Mouse (Mus musculus) CH12.LX (cell line): ENCODE measurements around the gene Ascc1. TPM values are rescaled to one million over a fixed set of nuclear protein-coding genes. Genes with fewer than 3 reads are reported as not detected.

ENCODE experiments used
- DNase-seq: peaks from one replicate; pipeline ENCODE4 v3.0.0-alpha.2; 2013; ENCODE audit errors: extremely low read depth
- H3K27ac ChIP-seq: 2 replicates; pipeline ENCODE4 v1.5.1; 2012; ENCODE audit warnings: low read depth, mild to moderate bottlenecking, control low read depth, moderate library complexity; ENCODE audit not compliant: insufficient read depth
- H3K27me3 ChIP-seq: replicated peaks from 2 replicates; pipeline ENCODE3; 2012; ENCODE audit warnings: inconsistent platforms
- H3K36me3 ChIP-seq, 2 experiments: replicated peaks in 1 of 2; 2 replicates each; pipeline versions ENCODE3 to v1.6.1; 2012; ENCODE audit warnings: inconsistent platforms in 1 of 2, low read length in 1 of 2, mild to moderate bottlenecking in 1 of 2, mixed read lengths in 1 of 2, moderate library complexity in 1 of 2; ENCODE audit not compliant: control insufficient read depth in 1 of 2, insufficient read depth in 1 of 2
- H3K4me1 ChIP-seq, 2 experiments: 2 replicates each; pipeline ENCODE4 v1.6.1; 2012; ENCODE audit warnings: inconsistent platforms in 1 of 2, moderate library complexity in 1 of 2; ENCODE audit not compliant: insufficient read depth in 2 of 2, control insufficient read depth in 1 of 2
- H3K4me2 ChIP-seq: 2 replicates; pipeline ENCODE4 v1.6.1; 2012; ENCODE audit warnings: low read depth, mild to moderate bottlenecking, control low read depth; ENCODE audit not compliant: poor library complexity, insufficient read depth, severe bottlenecking
- H3K4me3 ChIP-seq, 3 experiments: fragments of 150-350 bp in 1 of 3; sonication (generic) in 1 of 3; replicated peaks in 1 of 3; 2 replicates each; pipeline versions ENCODE3 to v1.5.1; 2011 to 2012; ENCODE audit warnings: low read depth in 2 of 3, low read length in 2 of 3, mild to moderate bottlenecking in 2 of 3, moderate library complexity in 2 of 3, control low read depth in 1 of 3, improper control_type of control experiment in 1 of 3, inconsistent platforms in 1 of 3, mixed read lengths in 1 of 3; ENCODE audit not compliant: poor library complexity in 1 of 3
- H3K79me2 ChIP-seq: replicated peaks from 2 replicates; pipeline ENCODE4 v1.6.1; 2012; ENCODE audit warnings: mild to moderate bottlenecking, moderate library complexity; ENCODE audit not compliant: control insufficient read depth, poor library complexity, insufficient read depth, severe bottlenecking; ENCODE audit errors: extremely low read depth
- H3K9ac ChIP-seq: 2 replicates; pipeline ENCODE4 v1.6.1; 2012; ENCODE audit warnings: low read depth, mild to moderate bottlenecking, control low read depth, moderate library complexity; ENCODE audit not compliant: insufficient read depth
- H3K9me3 ChIP-seq: replicated peaks from 2 replicates; pipeline ENCODE3; 2012; ENCODE audit warnings: low read length, inconsistent platforms, mixed read lengths
- BHLHE40 ChIP-seq: IDR thresholded peaks from 2 replicates; pipeline ENCODE4 v1.6.1; 2011; ENCODE audit warnings: mild to moderate bottlenecking, low read depth, low read length, improper control_type of control experiment
- ELF1 ChIP-seq: IDR thresholded peaks from 2 replicates; pipeline ENCODE4 v1.6.1; 2014; ENCODE audit warnings: low read depth, mild to moderate bottlenecking, inconsistent platforms, low read length, improper control_type of control experiment
- GABPA ChIP-seq: IDR thresholded peaks from 2 replicates; pipeline ENCODE4 v1.6.1; 2012; ENCODE audit warnings: low read depth, low read length, improper control_type of control experiment, inconsistent platforms; ENCODE audit not compliant: insufficient replicate concordance
- IRF4 ChIP-seq: IDR thresholded peaks from 2 replicates; pipeline ENCODE4 v1.6.1; 2014; ENCODE audit warnings: low read depth, mild to moderate bottlenecking, inconsistent platforms, low read length, improper control_type of control experiment
- JUND ChIP-seq: conservative IDR thresholded peaks from 2 replicates; pipeline ENCODE4 v1.6.1; 2011; ENCODE audit warnings: low read depth, low read length, improper control_type of control experiment
- MAFK ChIP-seq: IDR thresholded peaks from 2 replicates; pipeline ENCODE4 v1.6.1; 2011; ENCODE audit warnings: low read length, improper control_type of control experiment; ENCODE audit not compliant: insufficient replicate concordance
- MAX ChIP-seq: IDR thresholded peaks from 2 replicates; pipeline ENCODE4 v1.6.1; 2011; ENCODE audit warnings: low read length, improper control_type of control experiment
- MAZ ChIP-seq: IDR thresholded peaks from 2 replicates; pipeline ENCODE4 v1.6.1; 2012; ENCODE audit warnings: low read depth, mild to moderate bottlenecking, inconsistent platforms, low read length, improper control_type of control experiment, moderate library complexity
- MXI1 ChIP-seq: IDR thresholded peaks from 2 replicates; pipeline ENCODE4 v1.6.1; 2011; ENCODE audit warnings: mild to moderate bottlenecking, low read depth, low read length, improper control_type of control experiment
- MYC ChIP-seq: IDR thresholded peaks from 2 replicates; pipeline ENCODE4 v1.6.1; 2011; ENCODE audit warnings: low read depth, mild to moderate bottlenecking, improper control_type of control experiment, low read length
- NELFE ChIP-seq: IDR thresholded peaks from 2 replicates; pipeline ENCODE4 v1.6.1; 2011; ENCODE audit warnings: low read depth, low read length, improper control_type of control experiment
- POLR2A ChIP-seq: IDR thresholded peaks from 2 replicates; pipeline ENCODE4 v1.6.1; 2011; ENCODE audit warnings: low read depth, mild to moderate bottlenecking, improper control_type of control experiment, low read length
- RAD21 ChIP-seq: IDR thresholded peaks from 2 replicates; pipeline ENCODE4 v1.6.1; 2011; ENCODE audit warnings: low read depth, mild to moderate bottlenecking, low read length, improper control_type of control experiment, moderate library complexity
- TCF12 ChIP-seq: IDR thresholded peaks from 2 replicates; pipeline ENCODE4 v1.6.1; 2014; ENCODE audit warnings: low read depth, mild to moderate bottlenecking, inconsistent platforms, low read length, improper control_type of control experiment
- UBTF ChIP-seq: IDR thresholded peaks from 2 replicates; pipeline ENCODE4 v1.6.1; 2012; ENCODE audit warnings: low read depth, mild to moderate bottlenecking, inconsistent platforms, low read length, improper control_type of control experiment, moderate library complexity
- USF1 ChIP-seq: IDR thresholded peaks from 2 replicates; pipeline ENCODE4 v1.6.1; 2014; ENCODE audit warnings: low read depth, mild to moderate bottlenecking, inconsistent platforms, low read length, improper control_type of control experiment
- USF2 ChIP-seq: conservative IDR thresholded peaks from 2 replicates; pipeline ENCODE4 v1.6.1; 2011; ENCODE audit warnings: low read depth, low read length, improper control_type of control experiment
- dilution Hi-C: fragments of 300-500 bp; cut with MboI; formaldehyde crosslinking; loops from 2 replicates; pipeline ENCODE4 v1.14.3; 2020; ENCODE audit warnings: low sequenced_read_pairs; ENCODE audit not compliant: extremely low pct_unique_long_range_greater_than_20kb, extremely low pct_ligation_motif_present
- in situ Hi-C: fragments of 300-500 bp; cut with MboI; formaldehyde crosslinking; loops from 3 replicates; pipeline ENCODE4 v1.14.3; 2019; ENCODE audit warnings: low sequenced_read_pairs, low pct_ligation_motif_present, low pct_unique_long_range_greater_than_20kb, mixed read lengths
- polyA plus RNA-seq: library from polyadenylated mRNA; unstranded; fragments of >175 nt; gene quantifications from 2 replicates; pipeline ENCODE4 v1.2.1, GENCODE M21; 2012; ENCODE audit warnings: low read depth; ENCODE audit not compliant: insufficient read length
- total RNA-seq, 2 experiments: library from RNA; depleted of rRNA; stranded (reverse); fragments of 300-350 nt in 1 of 2; fragments of >200 nt in 1 of 2; gene quantifications; 2 replicates each; pipeline ENCODE4 v1.2.3; 2012 to 2014

Ascc1 gene
- total and polyA plus RNA-seq, 3 experiments = 20.1 to 25.5 (median 25.4) TPM

DNA sequence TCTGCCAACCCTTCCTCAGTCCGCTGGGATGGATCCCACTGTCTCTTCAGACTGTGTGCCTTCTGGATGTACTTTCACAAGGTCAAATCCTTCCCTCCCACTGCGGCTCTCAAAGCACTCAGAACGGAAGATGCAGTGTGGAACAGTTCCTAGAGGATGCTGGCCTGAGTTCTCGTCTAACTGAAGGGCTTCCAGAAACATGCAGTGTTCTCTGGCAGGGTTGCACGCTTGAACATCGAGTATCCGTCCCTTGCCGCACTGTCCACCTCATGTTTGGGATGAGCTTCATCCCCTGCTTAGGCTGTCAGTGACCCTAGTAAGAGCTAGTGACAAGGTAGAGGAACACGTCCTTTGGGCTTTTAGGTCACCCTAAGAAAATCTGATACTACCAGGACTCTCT, 94.5 kb downstream of the Ascc1 start:
- Histone ChIP-seq H3K9ac (no peak overlapping the region), H3K27me3 (no peaks in the 10 kb centered on the region), H3K4me2 (no peak overlapping the region), H3K9me3 (no peaks in the 10 kb centered on the region), H3K4me3 (no peak overlapping the region), H3K36me3 (peaks cover 3 to 35% of the 10 kb centered on the region in 2 experiments), H3K4me1 (no peaks in the 10 kb centered on the region), H3K27ac (no peak overlapping the region), H3K79me2 (no peaks in the 10 kb centered on the region)
- in situ Hi-C loops (no loop called here), dilution Hi-C loops (no loop called here)
- no peak for DNase-seq
- no peak for TF ChIP-seq USF1
- TF ChIP-seq BHLHE40 = no peak
- no peak for TF ChIP-seq MYC
- no peak for TF ChIP-seq MAFK
- TF ChIP-seq IRF4 = no peak

DNA sequence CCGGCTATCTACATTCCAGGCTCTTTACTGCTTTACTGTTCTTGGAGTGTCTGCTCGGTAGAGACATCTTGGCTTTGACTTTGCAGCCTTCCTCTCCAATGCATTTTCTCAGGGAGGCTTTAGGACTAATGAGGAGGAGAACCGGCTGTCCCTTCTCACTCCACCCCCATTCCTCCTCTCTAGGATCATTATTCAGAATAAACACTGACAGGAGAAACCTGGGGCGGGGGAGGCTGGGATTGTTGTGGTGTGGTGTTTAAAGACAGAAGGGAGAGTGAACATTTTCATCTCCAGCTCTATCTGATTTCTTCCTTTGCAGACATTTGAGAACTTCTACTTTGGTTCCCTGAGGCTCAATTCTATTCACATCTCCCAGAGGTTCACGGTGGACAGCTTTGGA, 95.2 kb downstream of the Ascc1 start:
- Histone ChIP-seq H3K27ac (no peak overlapping the region), H3K4me3 (no peak overlapping the region), H3K36me3 (peaks cover 3 to 35% of the 10 kb centered on the region in 2 experiments), H3K27me3 (no peaks in the 10 kb centered on the region), H3K9me3 (no peaks in the 10 kb centered on the region), H3K4me1 (no peaks in the 10 kb centered on the region), H3K4me2 (no peak overlapping the region), H3K9ac (no peak overlapping the region), H3K79me2 (no peaks in the 10 kb centered on the region)
- in situ Hi-C loops = no loop called here
- no peak for DNase-seq
- dilution Hi-C loops = no loop called here
- TF ChIP-seq NELFE = no peak

DNA sequence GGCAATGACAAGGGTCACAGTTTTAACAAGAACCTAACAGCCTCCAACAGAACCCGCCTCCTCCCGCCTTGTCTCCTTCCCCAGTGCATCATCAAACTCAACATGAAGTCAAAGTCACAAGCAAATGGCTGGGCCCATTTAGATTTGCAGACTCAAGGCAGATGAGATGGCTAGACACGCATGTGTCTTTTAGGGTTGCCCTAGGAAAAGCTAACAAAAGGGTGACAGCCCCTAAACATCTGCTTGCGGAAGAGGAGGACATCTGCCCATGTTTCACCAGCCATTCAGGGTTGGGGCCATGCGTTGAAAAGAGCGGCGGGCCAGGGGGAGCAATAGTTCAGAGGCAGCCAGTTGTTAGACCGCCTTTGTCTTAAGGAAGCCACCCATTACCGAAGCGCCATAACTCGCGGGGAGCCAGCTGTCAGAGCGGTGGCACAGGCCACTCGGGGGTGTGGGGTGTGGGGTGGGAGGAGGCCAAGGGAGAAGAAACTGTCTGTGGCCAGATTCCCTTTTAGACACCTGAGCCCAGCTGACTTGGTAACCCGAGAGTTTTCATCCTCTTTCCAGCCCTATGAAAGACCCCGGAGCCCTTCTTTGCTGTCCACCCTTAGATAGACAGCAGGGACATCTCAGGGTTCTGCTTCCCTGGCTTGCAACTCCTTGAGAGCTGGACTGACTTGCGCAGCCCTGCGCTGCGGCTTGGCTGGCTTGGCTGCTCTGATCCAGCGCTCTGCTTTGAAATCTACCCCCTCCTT, 103.0 kb downstream of the Ascc1 start:
- H3K27ac ChIP-seq = no peak overlapping the region
- H3K79me2 ChIP-seq = no peaks in the 10 kb centered on the region
- no peak for TF ChIP-seq USF1
- no peak for TF ChIP-seq MXI1
- TF ChIP-seq JUND = no peak
- TF ChIP-seq MAX = no peak
- no peak for TF ChIP-seq MAZ
- no peak for TF ChIP-seq UBTF
- no peak for TF ChIP-seq ELF1
- TF ChIP-seq TCF12 = no peak
- TF ChIP-seq USF2 = no peak
- TF ChIP-seq BHLHE40 = no peak
- no peak for TF ChIP-seq GABPA
- no peak for TF ChIP-seq IRF4
- no peak for TF ChIP-seq POLR2A
- no peak for TF ChIP-seq RAD21
- H3K4me1 ChIP-seq = no peaks in the 10 kb centered on the region
- peaks cover 10% of the 10 kb centered on the region for H3K9me3 ChIP-seq
- no peak overlapping the region for H3K9ac ChIP-seq
- no peak overlapping the region for H3K4me2 ChIP-seq
- in situ Hi-C loops (no loop called here), dilution Hi-C loops (no loop called here)
- no peak for DNase-seq
- H3K27me3 ChIP-seq = peaks cover 2% of the 10 kb centered on the region
- no peak overlapping the region for H3K4me3 ChIP-seq
- peaks cover 0 to 12% of the 10 kb centered on the region in 2 experiments for H3K36me3 ChIP-seq
